Mouse (Mus musculus) embryo, embryonic 10 days (tissue): ENCODE measurements at regions not wholly inside any gene's neighbourhood (a gene's known extent, or its start where the extent isn't known, plus 50 kb on each side); places are given as distances from the start of the nearest gene placed in this dataset.

Experiments
- DNase-seq: peaks from one replicate; pipeline ENCODE4 v3.0.0-alpha.2; 2015; ENCODE audit warnings: low spot score

DNA sequence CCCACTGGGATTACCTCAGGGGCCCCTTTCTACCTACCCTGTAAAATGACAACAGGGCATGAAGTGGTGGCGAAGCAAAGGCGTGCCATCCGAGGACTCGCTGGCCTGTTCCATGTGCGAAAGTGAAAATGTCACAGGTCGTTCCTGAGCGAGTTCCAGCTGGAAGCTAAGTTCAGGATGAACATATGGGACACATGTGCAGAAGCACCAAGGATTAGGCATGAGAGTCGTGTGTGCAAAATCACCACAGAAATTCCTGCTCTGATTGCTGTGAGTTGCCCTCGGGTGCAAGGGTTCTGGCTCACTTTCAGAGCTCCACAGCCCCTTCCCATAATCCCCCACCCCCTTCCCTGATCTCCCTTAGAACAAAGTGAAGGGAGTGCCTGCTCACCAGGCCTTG is 147.6 kb upstream of the Nfe2l3 start:
- DNase-seq = no peak

- DNase-seq = no peak
Measured at GRCm38 (mm10) chr6:51286836-51287235, 145.6 kb upstream of the Nfe2l3 start.

- DNase-seq = no peak
Measured at GRCm38 (mm10) chr6:51287383-51287782, 145.1 kb upstream of the Nfe2l3 start.

DNA sequence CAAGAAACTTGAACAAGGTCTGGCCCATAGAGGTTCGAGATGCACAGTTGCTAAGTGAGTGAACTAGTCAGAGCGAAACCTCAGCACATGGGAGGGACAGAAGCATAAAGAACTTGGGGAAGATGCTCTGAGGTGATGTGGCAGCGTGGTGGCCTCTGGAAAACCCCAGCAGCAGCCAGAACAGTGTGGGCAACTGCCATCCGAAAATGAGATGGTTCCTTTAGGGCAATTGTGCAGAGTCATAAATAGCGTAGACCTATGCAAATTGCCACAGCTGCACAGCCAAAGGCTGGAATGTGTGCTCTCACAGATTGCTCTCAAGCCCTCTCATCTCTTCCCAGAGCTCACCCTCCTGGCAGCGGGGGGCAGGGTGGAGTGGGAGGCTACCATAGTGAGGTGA is 144.7 kb upstream of the Nfe2l3 start:
- no peak for DNase-seq

- DNase-seq = no peak
Measured at GRCm38 (mm10) chr6:51288306-51289066, 144.0 kb upstream of the Nfe2l3 start.

- DNase-seq = no peak
Measured at GRCm38 (mm10) chr6:51289067-51289725, 143.3 kb upstream of the Nfe2l3 start.

GRCm38 (mm10) chr6:51300694-51301417 is 131.6 kb upstream of the Nfe2l3 start:
- DNase-seq = no peak

GRCm38 (mm10) chr6:51301831-51302230 is 130.6 kb upstream of the Nfe2l3 start:
- no peak for DNase-seq

DNA sequence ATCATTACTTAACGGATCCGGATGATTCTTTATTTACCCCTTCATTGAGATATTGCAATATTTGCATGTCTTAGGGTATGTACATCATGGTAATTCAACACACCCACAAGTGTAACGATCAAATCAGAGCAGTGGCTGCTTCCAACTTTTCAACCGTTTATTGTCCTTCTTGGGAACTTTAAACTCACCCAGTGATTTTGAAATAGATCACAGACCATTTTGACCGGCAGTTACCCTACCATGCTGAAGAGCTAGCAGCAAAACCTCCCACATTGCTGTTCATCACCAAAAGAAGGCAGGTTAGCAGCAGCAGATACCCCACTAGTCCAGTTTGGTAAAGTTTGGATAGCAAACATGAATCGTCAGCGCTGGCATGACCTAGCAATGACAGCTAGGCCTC is 130.2 kb upstream of the Nfe2l3 start:
- DNase-seq = no peak

DNA sequence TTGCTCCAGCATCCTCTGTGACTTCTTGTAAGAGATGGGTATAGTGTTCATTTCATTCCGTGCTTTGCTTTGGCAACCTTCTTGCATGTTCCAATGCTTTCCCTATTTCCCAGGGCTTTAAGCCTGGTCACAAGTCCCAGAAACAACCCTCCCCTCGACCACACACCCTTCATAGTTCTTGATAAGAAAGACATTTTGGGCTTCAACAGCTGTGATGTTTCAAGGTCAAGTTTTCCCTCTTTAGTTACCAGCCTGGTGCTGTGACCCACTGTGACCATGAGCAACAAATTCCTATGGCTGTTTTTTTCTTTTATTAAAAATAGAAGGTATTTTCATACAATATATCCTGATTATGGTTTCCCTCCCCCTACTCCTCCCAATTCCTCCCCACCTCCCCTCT is 114.1 kb upstream of the Nfe2l3 start:
- no peak for DNase-seq

GRCm38 (mm10) chr6:51320019-51320418 is 112.5 kb upstream of the Nfe2l3 start:
- no peak for DNase-seq

GRCm38 (mm10) chr6:51320676-51321419 is 111.6 kb upstream of the Nfe2l3 start:
- DNase-seq = peak; percentile 42

DNA sequence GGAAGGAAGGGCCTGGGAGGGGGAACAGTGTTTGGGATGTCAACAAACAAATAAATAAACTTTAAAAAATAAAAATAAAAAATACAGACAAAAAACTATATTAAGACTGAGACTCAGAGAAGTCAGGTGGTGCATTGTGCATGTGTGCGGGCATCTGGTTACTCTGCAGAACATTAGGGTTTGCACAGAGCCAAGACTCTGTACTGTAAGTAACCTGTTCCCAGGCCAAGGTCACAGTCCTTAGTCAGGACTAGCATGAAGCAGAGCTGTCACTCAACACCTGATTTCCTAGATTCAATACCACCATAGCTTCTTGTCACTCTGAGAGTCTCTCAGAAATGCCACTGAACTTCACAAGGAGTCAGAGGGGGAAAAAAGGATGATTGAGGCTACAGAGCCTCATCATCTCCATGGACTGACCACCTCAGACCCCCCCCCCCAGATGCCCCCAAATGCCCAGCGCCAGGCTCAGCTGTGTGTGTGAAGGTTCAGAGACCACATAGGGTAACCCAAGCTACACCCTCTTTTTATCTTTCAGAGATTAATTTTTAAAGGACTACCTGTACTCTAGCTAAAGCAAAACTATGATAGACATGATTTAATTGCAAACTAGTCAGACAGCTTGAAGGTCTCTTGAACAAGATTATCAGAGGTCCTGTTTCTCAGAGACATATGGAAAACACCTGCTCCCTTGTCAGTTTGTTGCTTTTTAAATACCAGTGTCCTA is 106.2 kb upstream of the Nfe2l3 start:
- DNase-seq = no peak

GRCm38 (mm10) chr6:51329070-51329995 is 103.1 kb upstream of the Nfe2l3 start:
- no peak for DNase-seq

GRCm38 (mm10) chr6:51330069-51330706 is 102.3 kb upstream of the Nfe2l3 start:
- DNase-seq = no peak

DNA sequence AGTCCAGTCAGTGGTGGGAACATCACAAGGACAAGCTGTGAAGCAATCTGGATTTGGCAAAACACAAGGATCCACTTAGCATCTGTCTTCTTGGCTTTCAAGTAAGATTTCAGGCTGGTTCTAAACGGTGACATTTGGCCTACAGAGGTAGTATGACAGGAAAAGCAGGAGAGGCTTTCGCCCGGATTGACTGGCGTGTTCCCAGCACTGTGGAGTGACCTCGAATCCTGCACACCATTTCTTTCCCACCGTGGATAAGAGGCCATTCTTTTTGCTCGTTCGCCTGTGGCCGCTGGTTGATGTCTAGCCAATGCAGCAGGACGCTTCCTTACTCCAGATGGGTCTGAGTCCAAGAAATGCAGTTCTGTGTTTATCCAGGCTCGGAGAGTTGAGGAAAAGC is 99.6 kb upstream of the Nfe2l3 start:
- DNase-seq = no peak

- peak; percentile 32 for DNase-seq
Measured at GRCm38 (mm10) chr6:51333722-51334360, 98.6 kb upstream of the Nfe2l3 start.

GRCm38 (mm10) chr6:51335314-51335713 is 97.2 kb upstream of the Nfe2l3 start:
- no peak for DNase-seq

DNA sequence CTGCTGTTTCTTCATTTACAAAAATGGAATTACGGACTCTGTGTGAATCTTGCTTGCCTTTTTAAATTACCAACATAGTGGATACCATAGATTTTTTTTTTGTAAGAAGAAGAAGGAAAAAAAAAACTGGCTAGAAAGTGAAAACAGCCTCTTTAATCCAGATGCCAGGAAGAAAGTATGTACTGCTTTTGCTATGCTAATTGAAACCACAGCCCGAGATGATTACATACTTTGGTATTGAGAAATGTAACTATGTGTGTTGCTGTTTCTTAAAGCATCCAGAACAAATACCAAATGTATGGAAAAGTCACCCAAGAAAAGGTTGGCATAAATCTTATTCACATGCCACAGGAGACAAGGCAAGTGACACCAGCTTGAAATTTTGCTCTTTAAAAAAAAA is 93.2 kb upstream of the Nfe2l3 start:
- DNase-seq = no peak

- DNase-seq = no peak
Measured at GRCm38 (mm10) chr6:51347721-51348120, 84.7 kb upstream of the Nfe2l3 start.
